Mouse (Mus musculus) heart, embryonic 11.5 days (tissue): ENCODE results near the gene Mylk. TPM values are rescaled to one million over a fixed set of nuclear protein-coding genes. Genes with fewer than 3 reads are reported as not detected.
"Not testable (repeated sequence)": the region's sequence is repeated elsewhere in the genome, so short reads cannot be mapped to it uniquely, and the experiment has no call there.

Experiments
- ATAC-seq: fragments of 200-750 bp; cut with Nextera tagmentation; replicated peaks from 2 replicates; pipeline ENCODE4 v1.8.0; 2017; ENCODE audit warnings: moderate library complexity; ENCODE audit not compliant: insufficient number of reproducible peaks, low FRiP score, low TSS enrichment
- H3K27ac ChIP-seq: fragments of 300-500 bp; sonication (generic); 2 replicates; pipeline ENCODE4 v1.5.1; 2014; ENCODE audit warnings: mild to moderate bottlenecking, low read depth, low read length
- H3K27me3 ChIP-seq: fragments of 300-500 bp; sonication (generic); 2 replicates; pipeline ENCODE4 v1.6.1; 2014; ENCODE audit warnings: mild to moderate bottlenecking, low read length, mixed read lengths; ENCODE audit not compliant: control insufficient read depth, insufficient read depth
- H3K36me3 ChIP-seq: fragments of 300-500 bp; sonication (generic); 2 replicates; pipeline ENCODE4 v1.6.1; 2014; ENCODE audit warnings: mild to moderate bottlenecking, low read length, moderate library complexity, mixed read lengths; ENCODE audit not compliant: control insufficient read depth, insufficient read depth
- H3K4me1 ChIP-seq: fragments of 300-500 bp; sonication (generic); 2 replicates; pipeline ENCODE4 v1.6.1; 2014; ENCODE audit warnings: low read length; ENCODE audit not compliant: control insufficient read depth, insufficient read depth
- H3K4me2 ChIP-seq: fragments of 300-500 bp; sonication (generic); 2 replicates; pipeline ENCODE4 v1.6.1; 2014; ENCODE audit warnings: mild to moderate bottlenecking, moderate library complexity
- H3K4me3 ChIP-seq: fragments of 300-500 bp; sonication (generic); 2 replicates; pipeline ENCODE4 v1.5.1; 2014; ENCODE audit warnings: low read depth, low read length
- H3K9ac ChIP-seq: fragments of 300-500 bp; sonication (generic); 2 replicates; pipeline ENCODE4 v1.6.1; 2014; ENCODE audit warnings: mild to moderate bottlenecking, low read depth, low read length, moderate library complexity
- H3K9me3 ChIP-seq: fragments of 300-500 bp; sonication (generic); replicated peaks from 2 replicates; pipeline ENCODE4 v1.6.1; 2016; ENCODE audit warnings: low read length; ENCODE audit not compliant: control insufficient read depth
- WGBS: fragments of 180-500 bp; shearing (Covaris S2); extraction: QIAGEN DNeasy Blood & Tissue Kit; methylation state at CpG from one replicate; pipeline ENCODE4 v1.1.7; 2014; ENCODE audit not compliant: insufficient replicate concordance; 5-methylcytosine and 5-hydroxymethylcytosine counted together
- polyA plus RNA-seq: library from polyadenylated mRNA; unstranded; fragments of >200 nt; fragmentation: Nextera tagmentation; extraction: Ambion mirVana; gene quantifications from 2 replicates; pipeline ENCODE4 v1.2.1, GENCODE M21; 2014

Gene Mylk
- polyA plus RNA-seq, 1 experiment from 2014 or later, result 4.3 TPM

- not testable (repeated sequence) for H3K4me2 ChIP-seq, ATAC-seq
These were observed 68.2 kb downstream of the Mylk start for GRCm38 (mm10) chr16:34813161-34813560.

GRCm38 (mm10) chr16:34813570-34813969 lies 68.6 kb downstream of the Mylk start:
- no peak for ATAC-seq
- Histone ChIP-seq H3K36me3 (no peaks in the 10 kb centered on the region), H3K4me2 (no peak overlapping the region), H3K27me3 (no peaks in the 10 kb centered on the region), H3K4me3 (no peak overlapping the region), H3K9ac (no peak overlapping the region), H3K4me1 (no peaks in the 10 kb centered on the region), H3K27ac (no peak overlapping the region), H3K9me3 (no peaks in the 10 kb centered on the region)
- 55% methylated on average over 3 of the region's 3 CpGs for WGBS

More at GRCm38 (mm10) chr16:34813161-34813560, 68.2 kb downstream of the Mylk start:
- H3K27ac ChIP-seq, H3K36me3 ChIP-seq, H3K9ac ChIP-seq, H3K4me1 ChIP-seq, H3K27me3 ChIP-seq, H3K9me3 ChIP-seq, H3K4me3 ChIP-seq: not testable (repeated sequence)

GRCm38 (mm10) chr16:34814612-34815011 lies 69.6 kb downstream of the Mylk start:
- no peak for ATAC-seq
- H3K4me1 ChIP-seq, result no peaks in the 10 kb centered on the region
- no peaks in the 10 kb centered on the region for H3K27me3 ChIP-seq
- WGBS, result 79% methylated on average over 7 of the region's 7 CpGs
- no peak overlapping the region for H3K4me2 ChIP-seq
- no peaks in the 10 kb centered on the region for H3K36me3 ChIP-seq
- no peak overlapping the region for H3K4me3 ChIP-seq
- H3K27ac ChIP-seq, result no peak overlapping the region
- H3K9me3 ChIP-seq, result no peaks in the 10 kb centered on the region
- H3K9ac ChIP-seq, result no peak overlapping the region

GRCm38 (mm10) chr16:34816548-34816947 lies 71.5 kb downstream of the Mylk start:
- Histone ChIP-seq H3K9me3 (no peaks in the 10 kb centered on the region), H3K9ac (no peak overlapping the region), H3K27ac (no peak overlapping the region), H3K36me3 (no peaks in the 10 kb centered on the region), H3K27me3 (no peaks in the 10 kb centered on the region), H3K4me1 (no peaks in the 10 kb centered on the region), H3K4me3 (no peak overlapping the region), H3K4me2 (no peak overlapping the region)
- no peak for ATAC-seq
- WGBS, result 82% methylated on average over 7 of the region's 7 CpGs

GRCm38 (mm10) chr16:34825111-34825744 lies 80.2 kb downstream of the Mylk start:
- no peaks in the 10 kb centered on the region for H3K36me3 ChIP-seq
- 69% methylated on average over 7 of the region's 7 CpGs for WGBS
- no peak overlapping the region for H3K4me2 ChIP-seq
- H3K27ac ChIP-seq, result no peak overlapping the region
- H3K9me3 ChIP-seq, result no peaks in the 10 kb centered on the region
- no peaks in the 10 kb centered on the region for H3K4me1 ChIP-seq
- no peak for ATAC-seq
- no peaks in the 10 kb centered on the region for H3K27me3 ChIP-seq
- no peak overlapping the region for H3K4me3 ChIP-seq
- no peak overlapping the region for H3K9ac ChIP-seq

GRCm38 (mm10) chr16:34834477-34834876 lies 89.5 kb downstream of the Mylk start:
- no peak overlapping the region for H3K4me3 ChIP-seq
- WGBS, result 29% methylated on average over 1 of the region's 1 CpGs
- no peak for ATAC-seq
- H3K4me1 ChIP-seq, result no peaks in the 10 kb centered on the region
- H3K27ac ChIP-seq, result no peak overlapping the region
- H3K9me3 ChIP-seq, result no peaks in the 10 kb centered on the region
- H3K36me3 ChIP-seq, result no peaks in the 10 kb centered on the region
- H3K9ac ChIP-seq, result no peak overlapping the region
- H3K27me3 ChIP-seq, result no peaks in the 10 kb centered on the region
- H3K4me2 ChIP-seq, result no peak overlapping the region

GRCm38 (mm10) chr16:34839004-34839703 lies 94.1 kb downstream of the Mylk start:
- Histone ChIP-seq H3K36me3 (no peaks in the 10 kb centered on the region), H3K27ac (no peak overlapping the region), H3K4me1 (no peaks in the 10 kb centered on the region), H3K4me2 (no peak overlapping the region), H3K4me3 (no peak overlapping the region), H3K9ac (no peak overlapping the region), H3K9me3 (no peaks in the 10 kb centered on the region), H3K27me3 (no peaks in the 10 kb centered on the region)
- 73% methylated on average over 7 of the region's 7 CpGs for whole genome bisulfite sequencing
- ATAC-seq, result no peak

- H3K9ac ChIP-seq, result no peak overlapping the region
- no peak for ATAC-seq
- no peaks in the 10 kb centered on the region for H3K4me1 ChIP-seq
- H3K4me3 ChIP-seq, result no peak overlapping the region
- H3K36me3 ChIP-seq, result no peaks in the 10 kb centered on the region
- WGBS, result 75% methylated on average over 7 of the region's 7 CpGs
- H3K27ac ChIP-seq, result no peak overlapping the region
- H3K27me3 ChIP-seq, result no peaks in the 10 kb centered on the region
- H3K9me3 ChIP-seq, result no peaks in the 10 kb centered on the region
- no peak overlapping the region for H3K4me2 ChIP-seq
These were observed 94.8 kb downstream of the Mylk start for GRCm38 (mm10) chr16:34839704-34840331.
